Mouse (Mus musculus): ENCODE results near the gene Cry2. TPM values are rescaled to one million over a fixed set of nuclear protein-coding genes. Genes with fewer than 3 reads are reported as not detected.
A peak's percentile ranks its signal among the peaks of the same experiment; 100 is the strongest.

The Cry2 gene
- polyA plus RNA-seq, 1 experiment from 2014 or later: 47.9 TPM

- no peak for ATAC-seq (ENCODE audit: low FRiP score, low read depth)
- no peaks in the 10 kb centered on the region for H3K9me3 ChIP-seq
- H3K27ac ChIP-seq (replicated peaks): no peak within 1 kb of the TSS
- peaks cover under 1% of the 10 kb centered on the region for H3K4me1 ChIP-seq (replicated peaks)
- no peaks in the 10 kb centered on the region for H3K27me3 ChIP-seq
- WGBS: 83% methylated on average over 5 of the region's 5 CpGs
- H3K4me2 ChIP-seq: no peak within 1 kb of the TSS
- H3K4me3 ChIP-seq: no peak within 1 kb of the TSS
- peaks cover 79% of the 10 kb centered on the region for H3K36me3 ChIP-seq
- no peak within 1 kb of the TSS for H3K9ac ChIP-seq
Observed at GRCm38 (mm10) chr2:92381901-92382588, 51.8 kb downstream of the Cry2 start, which contains the start of gene 1700029I15Rik. Gene 1700029I15Rik, plus strand, starts transcription at chr2:92382538.

GRCm38 (mm10) chr2:92381161-92381560 lies 52.7 kb downstream of the Cry2 start:
- Histone ChIP-seq H3K4me1 (replicated peaks) (peaks cover 5% of the 10 kb centered on the region), H3K27ac (replicated peaks) (no peak overlapping the region), H3K36me3 (peaks cover 71% of the 10 kb centered on the region), H3K27me3 (no peaks in the 10 kb centered on the region), H3K4me2 (no peak overlapping the region), H3K9ac (no peak overlapping the region), H3K9me3 (no peaks in the 10 kb centered on the region), H3K4me3 (no peak overlapping the region)
- ATAC-seq (ENCODE audit: low FRiP score, low read depth): no peak
- 81% methylated on average over 5 of the region's 5 CpGs for WGBS

GRCm38 (mm10) chr2:92380495-92381050 lies 53.3 kb downstream of the Cry2 start:
- ATAC-seq (ENCODE audit: low FRiP score, low read depth): no peak

GRCm38 (mm10) chr2:92379783-92380494 lies 53.9 kb downstream of the Cry2 start:
- no peak for ATAC-seq (ENCODE audit: low FRiP score, low read depth)
- Histone ChIP-seq H3K27ac (replicated peaks) (no peak overlapping the region), H3K36me3 (peaks cover 59% of the 10 kb centered on the region), H3K4me3 (no peak overlapping the region), H3K27me3 (no peaks in the 10 kb centered on the region), H3K4me2 (no peak overlapping the region), H3K9ac (no peak overlapping the region), H3K9me3 (no peaks in the 10 kb centered on the region), H3K4me1 (replicated peaks) (peaks cover 12% of the 10 kb centered on the region)
- WGBS: 79% methylated on average over 17 of the region's 17 CpGs

More at GRCm38 (mm10) chr2:92380495-92381050, 53.3 kb downstream of the Cry2 start:
- Histone ChIP-seq H3K27me3 (no peaks in the 10 kb centered on the region), H3K36me3 (peaks cover 65% of the 10 kb centered on the region), H3K4me1 (replicated peaks) (peaks cover 11% of the 10 kb centered on the region), H3K9me3 (no peaks in the 10 kb centered on the region), H3K4me3 (no peak overlapping the region), H3K4me2 (no peak overlapping the region), H3K27ac (replicated peaks) (no peak overlapping the region), H3K9ac (no peak overlapping the region)
- 76% methylated on average over 6 of the region's 6 CpGs for WGBS

GRCm38 (mm10) chr2:92377320-92377719 lies 56.5 kb downstream of the Cry2 start:
- Histone ChIP-seq H3K27ac (replicated peaks) (no peak overlapping the region), H3K4me2 (no peak overlapping the region), H3K9ac (no peak overlapping the region), H3K4me1 (replicated peaks) (peaks cover 25% of the 10 kb centered on the region), H3K27me3 (no peaks in the 10 kb centered on the region), H3K36me3 (peaks cover 34% of the 10 kb centered on the region), H3K4me3 (no peak overlapping the region), H3K9me3 (no peaks in the 10 kb centered on the region)
- WGBS: 93% methylated on average over 7 of the region's 7 CpGs
- ATAC-seq (ENCODE audit: low FRiP score, low read depth): no peak

GRCm38 (mm10) chr2:92376300-92376699 lies 57.5 kb downstream of the Cry2 start:
- H3K36me3 ChIP-seq: peaks cover 23% of the 10 kb centered on the region
- H3K4me3 ChIP-seq: peak overlapping the region; percentile 79
- WGBS: 87% methylated on average over 6 of the region's 6 CpGs
- no peak overlapping the region for H3K27ac ChIP-seq (replicated peaks)
- H3K4me2 ChIP-seq: peak overlapping the region; percentile 78
- H3K9ac ChIP-seq: peak overlapping the region; percentile 77; the same call in 1 of the 2 replicates
- H3K9me3 ChIP-seq: no peaks in the 10 kb centered on the region
- peaks cover 35% of the 10 kb centered on the region for H3K4me1 ChIP-seq (replicated peaks)
- peaks cover under 1% of the 10 kb centered on the region for H3K27me3 ChIP-seq
- no peak for ATAC-seq (ENCODE audit: low FRiP score, low read depth)

- peak overlapping the region; percentile 87 for H3K27ac ChIP-seq (replicated peaks)
- peaks cover 22% of the 10 kb centered on the region for H3K36me3 ChIP-seq
- H3K4me1 ChIP-seq (replicated peaks): peaks cover 40% of the 10 kb centered on the region
- H3K9me3 ChIP-seq: no peaks in the 10 kb centered on the region
- no peak for ATAC-seq (ENCODE audit: low FRiP score, low read depth)
- H3K4me2 ChIP-seq: peak overlapping the region; percentile 78
- H3K9ac ChIP-seq: peak overlapping the region; percentile 77
- H3K27me3 ChIP-seq: peaks cover 6% of the 10 kb centered on the region
- 17% methylated on average over 10 of the region's 10 CpGs for WGBS
- H3K4me3 ChIP-seq: peak overlapping the region; percentile 79
Observed at GRCm38 (mm10) chr2:92375788-92376187, 58.1 kb downstream of the Cry2 start.

GRCm38 (mm10) chr2:92375099-92375623 lies 58.7 kb downstream of the Cry2 start:
- WGBS: under 1% methylated on average over 29 of the region's 29 CpGs
- Histone ChIP-seq H3K4me2 (peak overlapping the region; percentile 78), H3K9ac (peak overlapping the region; percentile 77), H3K4me3 (peak overlapping the region; percentile 79), H3K9me3 (no peaks in the 10 kb centered on the region), H3K4me1 (replicated peaks) (peaks cover 47% of the 10 kb centered on the region), H3K27me3 (peaks cover 9% of the 10 kb centered on the region), H3K27ac (replicated peaks) (peak overlapping the region; percentile 87), H3K36me3 (peaks cover 22% of the 10 kb centered on the region)
- peak; percentile 96 for ATAC-seq (ENCODE audit: low FRiP score, low read depth)

GRCm38 (mm10) chr2:92374514-92374913 lies 59.3 kb downstream of the Cry2 start, which contains the start of the genes Pex16 and Large2:
Gene Pex16, plus strand, starts transcription at chr2:92374676.
Gene Large2, minus strand, starts transcription at chr2:92374869.
- WGBS: 5% methylated on average over 16 of the region's 16 CpGs
- ATAC-seq (ENCODE audit: low FRiP score, low read depth): peak; percentile 17; the same call in 1 of the 2 replicates
- H3K4me1 ChIP-seq (replicated peaks): peaks cover 48% of the 10 kb centered on the region
- H3K9me3 ChIP-seq: no peaks in the 10 kb centered on the region
- peak within 1 kb of the TSS; percentile 78 for H3K4me2 ChIP-seq
- H3K27me3 ChIP-seq: peaks cover 15% of the 10 kb centered on the region
- H3K9ac ChIP-seq: peak within 1 kb of the TSS; percentile 77
- H3K27ac ChIP-seq (replicated peaks): peak within 1 kb of the TSS; percentile 87
- peaks cover 16% of the 10 kb centered on the region for H3K36me3 ChIP-seq
- peak within 1 kb of the TSS; percentile 79 for H3K4me3 ChIP-seq

- Histone ChIP-seq H3K27ac (replicated peaks) (no peak overlapping the region), H3K36me3 (peaks cover 5% of the 10 kb centered on the region), H3K4me3 (no peak overlapping the region), H3K9me3 (no peaks in the 10 kb centered on the region), H3K27me3 (peaks cover 19% of the 10 kb centered on the region), H3K4me2 (no peak overlapping the region), H3K9ac (no peak overlapping the region), H3K4me1 (replicated peaks) (peaks cover 48% of the 10 kb centered on the region)
- 78% methylated on average over 11 of the region's 11 CpGs for WGBS
- no peak for ATAC-seq (ENCODE audit: low FRiP score, low read depth)
Observed at GRCm38 (mm10) chr2:92373437-92373813, 60.4 kb downstream of the Cry2 start.

GRCm38 (mm10) chr2:92372767-92373436 lies 60.9 kb downstream of the Cry2 start:
- no peak overlapping the region for H3K4me2 ChIP-seq
- H3K9ac ChIP-seq: no peak overlapping the region
- 44% methylated on average over 9 of the region's 9 CpGs for WGBS
- peaks cover 19% of the 10 kb centered on the region for H3K27me3 ChIP-seq
- H3K36me3 ChIP-seq: no peaks in the 10 kb centered on the region
- H3K4me1 ChIP-seq (replicated peaks): peaks cover 48% of the 10 kb centered on the region
- no peak for ATAC-seq (ENCODE audit: low FRiP score, low read depth)
- no peak overlapping the region for H3K27ac ChIP-seq (replicated peaks)
- no peaks in the 10 kb centered on the region for H3K9me3 ChIP-seq
- no peak overlapping the region for H3K4me3 ChIP-seq
